Mouse (Mus musculus) monocyte, adult 2 months (primary cell): ENCODE data around the gene Muc3a.
A peak's percentile ranks its signal among the peaks of the same experiment; 100 is the strongest.

Source experiments
- DNase-seq, 2 experiments: peaks; one replicate each; pipeline ENCODE4 v3.0.0; 2022; ENCODE audit warnings: low spot score in 2 of 2, low read depth in 1 of 2

Gene Muc3a

GRCm38 (mm10) chr5:137212289-137212688 lies at the start of gene Muc3a:
Muc3a (minus strand) TSS chr5:137212389.
- no peak for DNase-seq

- DNase-seq: no peak
These were observed 917 bp downstream of the Muc3a start for GRCm38 (mm10) chr5:137211114-137211829.

- DNase-seq: no peak
These were observed 1.5 kb downstream of the Muc3a start for GRCm38 (mm10) chr5:137210689-137211088.

- peak in 1 of 2 experiments; percentile 61 for DNase-seq
These were observed 6.9 kb downstream of the Muc3a start for GRCm38 (mm10) chr5:137205301-137205700.

GRCm38 (mm10) chr5:137194488-137195120 lies 17.6 kb downstream of the Muc3a start:
- DNase-seq: no peak

- no peak for DNase-seq
These were observed 18.8 kb downstream of the Muc3a start for GRCm38 (mm10) chr5:137193279-137193952.

- DNase-seq: no peak
These were observed 22.9 kb downstream of the Muc3a start for GRCm38 (mm10) chr5:137189326-137189725.

- DNase-seq: no peak
These were observed 26.8 kb downstream of the Muc3a start for GRCm38 (mm10) chr5:137185362-137185761.

- DNase-seq: peak; percentile 56 to 66
These were observed 32.4 kb downstream of the Muc3a start for GRCm38 (mm10) chr5:137179646-137180374.

GRCm38 (mm10) chr5:137173967-137174366 lies 38.2 kb downstream of the Muc3a start:
- no peak for DNase-seq

GRCm38 (mm10) chr5:137172591-137172990 lies 39.6 kb downstream of the Muc3a start:
- DNase-seq: no peak

- DNase-seq: no peak
These were observed 40.7 kb downstream of the Muc3a start for GRCm38 (mm10) chr5:137171478-137171877.

- no peak for DNase-seq
These were observed 41.3 kb downstream of the Muc3a start for GRCm38 (mm10) chr5:137170836-137171380.

- DNase-seq: no peak
These were observed 44.6 kb downstream of the Muc3a start for GRCm38 (mm10) chr5:137167539-137167938.

- no peak for DNase-seq
These were observed 46.2 kb downstream of the Muc3a start for GRCm38 (mm10) chr5:137166012-137166411.

- no peak for DNase-seq
These were observed 50.3 kb downstream of the Muc3a start for GRCm38 (mm10) chr5:137161853-137162252.

- DNase-seq: peak; percentile 34 to 82
These were observed 52.7 kb downstream of the Muc3a start for GRCm38 (mm10) chr5:137159461-137159860.
